Mouse (Mus musculus) bone marrow macrophage, adult 2 months (primary cell): ENCODE measurements around the gene Fam57a. TPM values are rescaled to one million over a fixed set of nuclear protein-coding genes. Genes with fewer than 3 reads are reported as not detected.

Experiments
- H3K27ac ChIP-seq: 2 replicates; pipeline ENCODE4 v1.5.1; 2012; ENCODE audit warnings: low read depth, low read length; ENCODE audit not compliant: insufficient read depth
- H3K4me1 ChIP-seq: 2 replicates; pipeline ENCODE4 v1.6.1; 2012; ENCODE audit warnings: low read length; ENCODE audit not compliant: control insufficient read depth, insufficient read depth
- H3K4me3 ChIP-seq: 2 replicates; pipeline ENCODE4 v1.5.1; 2012; ENCODE audit warnings: mild to moderate bottlenecking, low read length, moderate library complexity; ENCODE audit not compliant: insufficient read depth
- CTCF ChIP-seq: IDR thresholded peaks from 2 replicates; pipeline ENCODE4 v1.5.1; 2012; ENCODE audit warnings: low read depth, mild to moderate bottlenecking, low read length, moderate library complexity
- POLR2A ChIP-seq: IDR thresholded peaks from 2 replicates; pipeline ENCODE4 v1.6.1; 2012; ENCODE audit warnings: mild to moderate bottlenecking, low read depth, low read length, borderline replicate concordance
- polyA plus RNA-seq: library from polyadenylated mRNA; stranded (reverse); fragments of >200 nt; gene quantifications from 2 replicates; pipeline ENCODE4 v1.2.4, GENCODE M21; 2012; ENCODE audit not compliant: missing spikeins, insufficient read depth, insufficient read length

The Fam57a gene
- polyA plus RNA-seq = 2.1 and 3.8 TPM in 2 replicates

DNA sequence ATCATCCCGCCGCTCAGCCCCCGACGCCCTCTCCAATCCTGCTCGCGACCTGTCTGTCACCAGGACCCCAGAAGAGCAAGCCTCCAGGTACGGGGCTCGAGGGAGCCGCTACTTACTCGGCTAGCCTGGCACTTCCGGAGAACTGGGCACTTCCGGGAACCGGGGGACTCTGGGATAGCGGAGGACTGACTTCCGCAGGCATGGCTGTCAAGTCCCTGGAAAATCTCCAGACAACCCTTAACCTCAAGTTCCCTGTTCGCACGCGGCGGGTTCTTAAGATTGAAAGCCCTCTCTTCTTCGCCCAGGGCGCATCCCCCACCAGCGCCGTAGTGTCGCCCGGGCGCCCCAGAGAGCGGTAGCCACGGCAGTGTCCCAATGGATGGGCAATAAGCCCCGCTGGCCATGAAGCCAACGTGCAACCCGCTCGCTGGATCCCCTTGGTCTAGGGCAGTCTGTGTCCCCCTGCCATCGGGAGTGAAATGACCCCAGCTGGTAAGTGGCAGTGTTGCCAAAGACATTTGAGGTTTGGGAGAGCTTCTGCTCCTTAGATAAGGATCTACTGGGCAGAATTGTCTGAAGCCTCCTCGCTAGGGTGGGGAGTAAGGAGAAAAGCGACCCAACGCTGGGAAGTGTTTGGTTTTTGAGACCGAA lies at the start of gene Fam57a, which contains the start of gene Vps53:
Gene Fam57a, plus strand, starts transcription at position 177 of the 651 bp plus-strand sequence.
Gene Vps53, minus strand, starts transcription at position 153 of the 651 bp plus-strand sequence.
- TF ChIP-seq POLR2A = peak; percentile 54; the same call in 1 of the 2 replicates
- no peak; the same call in 1 of the 2 replicates for TF ChIP-seq CTCF
- Histone ChIP-seq H3K4me3 (peak within 1 kb of the TSS; percentile 96), H3K4me1 (peaks cover 9% of the 10 kb centered on the region), H3K27ac (peak within 1 kb of the TSS; percentile 50)

GRCm38 (mm10) chr11:76130859-76131258 lies 48.6 kb upstream of the Fam57a start:
- Histone ChIP-seq H3K4me1 (peaks cover 28% of the 10 kb centered on the region), H3K27ac (no peak overlapping the region), H3K4me3 (no peak overlapping the region)
- TF ChIP-seq POLR2A (no peak), CTCF (no peak)

DNA sequence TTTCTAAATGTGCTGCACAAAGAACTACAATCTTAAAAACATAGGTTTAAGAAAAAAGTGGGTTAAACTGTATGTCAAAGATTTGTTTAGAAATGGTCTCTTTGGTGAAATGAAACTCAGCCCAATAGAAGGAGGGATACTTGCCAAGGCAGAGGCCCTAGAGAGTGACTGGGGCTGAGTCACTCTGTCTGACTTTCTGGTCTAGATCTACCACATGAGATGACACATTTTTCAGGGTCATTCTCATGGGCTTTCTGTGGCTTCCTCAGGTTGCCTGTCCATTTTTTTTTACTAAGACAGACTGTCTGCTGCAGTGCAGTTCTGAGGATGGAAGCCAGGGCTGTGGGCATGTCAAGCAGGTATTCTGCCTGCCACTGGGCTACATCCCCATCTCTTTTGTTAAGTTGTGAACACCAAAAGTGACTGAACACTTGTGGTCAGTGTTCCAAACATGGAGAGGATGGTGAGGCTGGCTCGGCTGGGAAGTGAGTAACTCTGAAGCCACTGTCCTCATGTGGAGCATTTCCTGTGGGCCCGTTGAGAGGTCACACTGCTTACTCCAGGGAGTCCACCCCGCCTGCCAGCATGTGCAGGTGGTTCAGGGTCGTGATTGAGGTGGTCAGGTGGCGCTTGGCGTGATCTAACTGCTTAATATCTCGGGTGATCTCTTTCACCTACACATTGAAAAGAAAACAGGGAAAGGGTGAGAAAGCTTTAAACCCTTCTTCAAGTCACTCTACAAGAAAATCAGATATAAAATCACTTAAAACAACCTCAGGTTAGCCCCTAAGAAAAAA lies 43.6 kb upstream of the Fam57a start:
- H3K4me1 ChIP-seq = peaks cover 26% of the 10 kb centered on the region
- no peak overlapping the region; the same call in 1 of the 2 replicates for H3K27ac ChIP-seq
- no peak for TF ChIP-seq POLR2A
- TF ChIP-seq CTCF = no peak
- H3K4me3 ChIP-seq = no peak overlapping the region

- TF ChIP-seq POLR2A (no peak), CTCF (no peak)
- Histone ChIP-seq H3K27ac (no peak overlapping the region), H3K4me3 (no peak overlapping the region), H3K4me1 (peaks cover 12% of the 10 kb centered on the region)
These were observed 41.5 kb upstream of the Fam57a start for GRCm38 (mm10) chr11:76137996-76138395.

DNA sequence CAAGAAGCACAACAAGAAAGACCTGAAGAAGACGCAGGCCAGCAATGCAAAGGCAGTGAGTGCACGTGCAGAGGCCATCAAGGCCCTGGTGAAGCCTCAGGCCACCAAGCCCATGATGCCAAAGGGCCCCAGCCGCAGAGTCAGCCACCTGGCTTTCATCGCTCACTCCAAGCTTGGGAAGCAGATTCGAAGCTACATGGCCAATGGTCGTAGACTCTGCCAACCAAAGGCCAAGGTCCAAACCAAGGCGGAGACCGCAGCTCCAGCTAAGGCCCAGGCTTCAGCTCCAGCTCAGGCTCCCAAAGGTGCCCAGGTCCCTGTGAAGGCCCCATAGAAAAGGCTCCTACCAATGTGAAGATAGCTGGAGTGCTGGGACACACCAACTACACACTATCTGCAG lies 35.1 kb upstream of the Fam57a start:
- Histone ChIP-seq H3K27ac (no peak overlapping the region), H3K4me3 (no peak overlapping the region), H3K4me1 (peaks cover 4% of the 10 kb centered on the region)
- TF ChIP-seq CTCF (no peak), POLR2A (no peak)

DNA sequence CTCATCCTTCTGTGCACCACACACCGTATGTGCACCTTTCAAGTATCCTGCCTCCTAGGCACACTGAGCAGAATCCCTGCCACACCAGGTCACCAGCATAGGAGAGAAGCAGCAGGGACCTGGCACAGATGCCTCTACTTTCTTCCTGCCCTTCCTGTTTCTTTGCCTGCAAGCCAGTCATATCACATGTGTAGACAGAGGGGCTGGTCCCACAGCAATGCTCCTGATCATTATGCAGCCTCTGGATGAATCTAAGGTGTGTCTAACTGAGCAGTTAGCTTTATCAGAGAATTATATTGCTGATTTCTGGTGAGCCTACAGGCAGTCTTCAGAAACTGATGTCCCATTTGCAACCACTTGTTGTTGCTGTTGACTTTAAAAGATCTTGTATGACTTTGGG lies 34.3 kb upstream of the Fam57a start:
- H3K4me1 ChIP-seq = peaks cover 4% of the 10 kb centered on the region
- no peak overlapping the region for H3K27ac ChIP-seq
- TF ChIP-seq POLR2A (no peak), CTCF (no peak)
- no peak overlapping the region for H3K4me3 ChIP-seq

- Histone ChIP-seq H3K27ac (no peak overlapping the region), H3K4me3 (no peak overlapping the region), H3K4me1 (peaks cover 4% of the 10 kb centered on the region)
- TF ChIP-seq CTCF (no peak), POLR2A (no peak)
These were observed 33.1 kb upstream of the Fam57a start for GRCm38 (mm10) chr11:76146187-76147010.

DNA sequence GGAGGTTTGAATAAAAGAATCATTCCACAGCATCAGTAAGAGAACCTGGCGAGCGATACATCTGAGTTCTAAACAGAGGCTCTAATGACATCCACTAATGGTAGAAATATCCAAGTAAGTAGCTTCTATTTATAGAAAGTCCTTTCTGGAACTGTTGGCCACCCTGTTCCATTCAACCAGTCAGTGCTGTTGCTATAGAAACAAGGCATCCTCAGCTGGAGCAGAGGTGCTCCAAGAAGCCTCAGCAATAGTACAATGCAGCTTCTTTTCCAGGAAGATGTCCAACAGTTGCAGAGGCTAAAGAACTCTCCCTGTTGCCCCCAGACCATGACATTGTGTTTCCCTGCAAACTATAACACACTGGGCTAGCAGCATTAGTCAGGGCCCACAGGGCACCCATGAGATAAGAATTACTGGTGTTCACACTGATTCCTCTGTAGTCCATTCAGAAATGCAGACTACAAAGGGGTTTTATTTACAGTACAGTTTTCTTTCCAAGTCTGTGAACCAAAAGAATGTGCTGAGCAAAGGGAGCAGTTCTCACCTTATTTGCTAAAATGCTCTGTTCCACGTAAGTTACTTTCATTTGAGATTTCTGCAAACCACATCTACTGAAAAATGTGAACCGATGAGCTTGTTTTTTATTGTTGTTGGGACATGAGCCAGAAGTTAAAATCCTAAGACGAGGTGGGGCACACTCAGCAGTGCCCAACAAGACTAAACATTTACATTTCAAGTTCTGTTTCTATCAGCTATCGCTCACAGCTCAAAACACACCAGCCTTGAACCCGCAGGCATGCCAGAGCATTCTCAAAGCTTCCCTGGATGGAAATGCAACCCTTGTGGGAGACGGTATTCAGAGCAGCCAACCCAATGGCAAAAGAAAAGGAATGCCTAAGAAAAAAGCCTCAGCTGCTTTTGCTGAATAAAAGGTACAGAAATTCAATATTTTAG lies 31.1 kb upstream of the Fam57a start:
- Histone ChIP-seq H3K4me1 (peaks cover 7% of the 10 kb centered on the region), H3K27ac (no peak overlapping the region), H3K4me3 (no peak overlapping the region)
- no peak for TF ChIP-seq CTCF
- TF ChIP-seq POLR2A = no peak
